Mouse (Mus musculus): ENCODE results near the gene Olfr70. TPM values are rescaled to one million over a fixed set of nuclear protein-coding genes. Genes with fewer than 3 reads are reported as not detected.

Olfr70 gene
- polyA plus RNA-seq, 1 experiment from 2014 or later, result not detected

GRCm38 (mm10) chr4:43649783-43650182 is 50.8 kb downstream of the Olfr70 start:
- Histone ChIP-seq H3K36me3 (peaks cover 15% of the 10 kb centered on the region; the same call in 1 of the 2 replicates), H3K9ac (no peak overlapping the region), H3K4me3 (no peak overlapping the region), H3K27ac (replicated peaks) (no peak overlapping the region), H3K9me3 (0 out of 2 replicates have a peak, but pooled peaks cover 3% of the 10 kb centered on the region), H3K27me3 (no peaks in the 10 kb centered on the region), H3K4me2 (no peak overlapping the region), H3K4me1 (replicated peaks) (peaks cover 11% of the 10 kb centered on the region)
- WGBS, result over 99% methylated on average over 3 of the region's 3 CpGs
- no peak for ATAC-seq (ENCODE audit: low FRiP score, low read depth)

Other genes starting within 250 kb of the Olfr70 start
- 5.3 and 5.7 TPM in 2 replicates for gene Cd72, start 246.2 kb downstream of the Olfr70 start, polyA plus RNA-seq (2015; fragmentation: Nextera tagmentation; extraction: Ambion mirVana)
- gene Sit1, start 217.1 kb downstream of the Olfr70 start, polyA plus RNA-seq (2015; fragmentation: Nextera tagmentation; extraction: Ambion mirVana), result 0.13 TPM in 1 of 2 replicates, not detected in the other
- 79.2 and 84.0 TPM in 2 replicates for gene Ccdc107, start 207.9 kb downstream of the Olfr70 start, polyA plus RNA-seq (2015; fragmentation: Nextera tagmentation; extraction: Ambion mirVana)
- 8.1 and 8.5 TPM in 2 replicates for gene Arhgef39, start 201.1 kb downstream of the Olfr70 start, polyA plus RNA-seq (2015; fragmentation: Nextera tagmentation; extraction: Ambion mirVana)
- 0.13 and 0.27 TPM in 2 replicates for gene Car9, start 193.8 kb downstream of the Olfr70 start, polyA plus RNA-seq (2015; fragmentation: Nextera tagmentation; extraction: Ambion mirVana)
- gene Tpm2, start 177.0 kb downstream of the Olfr70 start, polyA plus RNA-seq (2015; fragmentation: Nextera tagmentation; extraction: Ambion mirVana), result 10.9 and 13.3 TPM in 2 replicates
- 76.8 and 79.5 TPM in 2 replicates for gene Creb3, start 138.5 kb downstream of the Olfr70 start, polyA plus RNA-seq (2015; fragmentation: Nextera tagmentation; extraction: Ambion mirVana)
- gene Tln1, start 138.1 kb downstream of the Olfr70 start, polyA plus RNA-seq (2015; fragmentation: Nextera tagmentation; extraction: Ambion mirVana), result 66.2 and 69.2 TPM in 2 replicates
- gene Rgp1, start 122.1 kb downstream of the Olfr70 start, polyA plus RNA-seq (2015; fragmentation: Nextera tagmentation; extraction: Ambion mirVana), result 18.8 and 22.8 TPM in 2 replicates
- gene Gba2, start 121.9 kb downstream of the Olfr70 start, polyA plus RNA-seq (2015; fragmentation: Nextera tagmentation; extraction: Ambion mirVana), result 55.3 and 63.4 TPM in 2 replicates
- gene Msmp, start 116.3 kb downstream of the Olfr70 start, polyA plus RNA-seq (2015; fragmentation: Nextera tagmentation; extraction: Ambion mirVana), result 1.2 and 1.6 TPM in 2 replicates
- gene Npr2, start 68.9 kb downstream of the Olfr70 start, polyA plus RNA-seq (2015; fragmentation: Nextera tagmentation; extraction: Ambion mirVana), result 13.2 TPM in 2 replicates
- 6.9 and 7.0 TPM in 2 replicates for gene Spag8, start 47.2 kb downstream of the Olfr70 start, polyA plus RNA-seq (2015; fragmentation: Nextera tagmentation; extraction: Ambion mirVana)
- gene Hint2, start 44.3 kb downstream of the Olfr70 start, polyA plus RNA-seq (2015; fragmentation: Nextera tagmentation; extraction: Ambion mirVana), result 73.0 and 80.2 TPM in 2 replicates
- gene Tmem8b, start 31.8 kb downstream of the Olfr70 start, polyA plus RNA-seq (2015; fragmentation: Nextera tagmentation; extraction: Ambion mirVana), result 14.2 and 15.4 TPM in 2 replicates
- 1.5 and 1.9 TPM in 2 replicates for gene Fam221b, start 31.7 kb downstream of the Olfr70 start, polyA plus RNA-seq (2015; fragmentation: Nextera tagmentation; extraction: Ambion mirVana)
- gene Olfr71, start 9.4 kb upstream of the Olfr70 start, polyA plus RNA-seq (2015; fragmentation: Nextera tagmentation; extraction: Ambion mirVana), result not detected in 2 replicates
- 0.39 and 0.64 TPM in 2 replicates for gene Hrct1, start 26.4 kb upstream of the Olfr70 start, polyA plus RNA-seq (2015; fragmentation: Nextera tagmentation; extraction: Ambion mirVana)
- gene Spaar, start 29.2 kb upstream of the Olfr70 start, polyA plus RNA-seq (2015; fragmentation: Nextera tagmentation; extraction: Ambion mirVana), result 0.10 TPM in 1 of 2 replicates, not detected in the other
- not detected in 2 replicates for gene Olfr159, start 70.2 kb upstream of the Olfr70 start, polyA plus RNA-seq (2015; fragmentation: Nextera tagmentation; extraction: Ambion mirVana)
- gene Olfr156, start 123.1 kb upstream of the Olfr70 start, polyA plus RNA-seq (2015; fragmentation: Nextera tagmentation; extraction: Ambion mirVana), result not detected in 2 replicates
- gene Olfr157, start 139.4 kb upstream of the Olfr70 start, polyA plus RNA-seq (2015; fragmentation: Nextera tagmentation; extraction: Ambion mirVana), result not detected in 2 replicates
- gene Olfr155, start 150.8 kb upstream of the Olfr70 start, polyA plus RNA-seq (2015; fragmentation: Nextera tagmentation; extraction: Ambion mirVana), result not detected in 2 replicates
- gene Reck, start 174.7 kb upstream of the Olfr70 start, polyA plus RNA-seq (2015; fragmentation: Nextera tagmentation; extraction: Ambion mirVana), result 5.4 TPM in 2 replicates

Data from hindbrain, embryonic 15.5 days (tissue).